Mouse (Mus musculus): ENCODE measurements around the gene Itgb5.

- no peak for TF ChIP-seq CTCF (IDR thresholded peaks at IDR 0.05; ENCODE audit: borderline replicate concordance, extremely low read depth, insufficient read depth, insufficient read length)
- TF ChIP-seq POLR2A (IDR thresholded peaks at IDR 0.05; ENCODE audit: borderline replicate concordance, extremely low read depth, insufficient read depth, insufficient read length, poor library complexity, severe bottlenecking), result no peak
These were observed 115.3 kb downstream of the Itgb5 start for GRCm38 (mm10) chr16:33944772-33945171.

All from brain, embryonic 14.5 days (tissue).